Mouse (Mus musculus) gastrocnemius, postnatal 14 days (tissue): ENCODE measurements around the gene Aldh1a3. TPM values are rescaled to one million over a fixed set of nuclear protein-coding genes. Genes with fewer than 3 reads are reported as not detected.

Experiments used
- DNase-seq: peaks from one replicate; pipeline ENCODE4 v3.0.0; 2021; ENCODE audit warnings: mixed read lengths
- intact Hi-C: fragments of 180-260 bp; cut with DNase I; formaldehyde crosslinking; loops from one replicate; pipeline ENCODE4 v1.15.1; 2025; ENCODE audit warnings: low total_unique reads
- total RNA-seq, 2 experiments: library from RNA; stranded (reverse); gene quantifications; 2 replicates each; pipeline ENCODE4 v1.2.3; 2021

Gene Aldh1a3
- total RNA-seq, 2 experiments from 2014 or later, result 2.1 to 6.0 TPM

DNA sequence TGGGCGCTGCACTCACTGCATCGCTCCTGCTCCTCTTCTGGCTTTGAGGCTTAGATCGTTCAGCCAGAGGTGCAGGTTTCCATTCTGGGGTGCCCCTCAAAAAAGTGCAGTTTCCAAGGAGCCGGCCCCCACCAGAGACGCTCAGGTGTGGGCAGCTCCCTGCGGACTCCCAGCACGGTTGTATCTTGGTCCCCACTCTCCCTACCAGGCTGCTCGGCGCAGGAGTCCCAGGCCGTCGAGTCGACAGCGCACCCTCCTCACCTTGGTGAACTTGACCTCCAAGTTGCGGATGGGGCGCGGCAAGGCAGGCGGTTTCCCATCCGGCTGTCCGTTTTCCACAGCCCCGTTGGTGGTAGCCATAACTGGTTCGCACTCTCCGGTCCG is 272 bp downstream of the Aldh1a3 start:
- DNase-seq, result no peak
- intact Hi-C loops, result no loop called here

DNA sequence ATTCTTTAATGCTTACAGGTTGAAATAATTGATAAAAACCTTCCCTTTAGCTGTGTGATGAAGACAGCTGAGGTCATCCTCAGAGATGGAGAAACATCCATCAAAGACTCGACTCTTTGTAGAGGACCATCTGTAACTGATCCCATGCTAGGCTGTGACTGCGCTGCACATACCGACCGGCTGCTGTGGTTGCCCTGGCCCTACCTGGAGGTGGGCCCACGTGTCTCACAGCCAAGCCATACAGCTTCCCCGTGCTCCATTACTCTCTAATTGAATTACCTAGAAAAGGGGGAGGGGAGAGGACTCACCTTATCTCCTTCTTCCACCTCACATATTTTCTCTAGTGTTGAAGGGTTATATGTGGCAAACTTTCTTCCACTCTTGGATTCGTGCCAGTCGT is 5.4 kb downstream of the Aldh1a3 start:
- intact Hi-C loops, result no loop called here
- DNase-seq, result no peak

DNA sequence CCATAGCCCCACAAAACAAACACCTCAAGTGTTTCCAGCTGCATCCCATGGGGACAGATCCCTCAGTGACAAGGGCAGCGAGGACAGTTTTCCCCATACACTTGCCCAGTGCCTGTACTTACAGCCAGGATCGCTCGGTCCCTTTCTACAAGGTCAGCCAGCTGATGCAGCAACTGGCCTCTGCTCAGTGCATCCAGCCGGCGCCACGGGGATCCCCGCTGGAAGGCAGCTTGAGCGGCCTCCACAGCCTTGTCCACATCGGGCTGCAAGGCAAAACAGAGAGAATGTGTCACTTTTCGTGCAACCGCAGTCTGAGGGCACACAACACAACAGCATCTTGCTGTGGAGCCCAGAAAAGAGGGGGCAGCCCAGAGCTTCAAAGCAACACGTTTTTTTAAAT is 8.3 kb downstream of the Aldh1a3 start:
- DNase-seq, result no peak
- intact Hi-C loops, result loop anchor here (5.0 kb wide), 1 partner anchor 238 kb away; no protein-coding TSS in a partner anchor

DNA sequence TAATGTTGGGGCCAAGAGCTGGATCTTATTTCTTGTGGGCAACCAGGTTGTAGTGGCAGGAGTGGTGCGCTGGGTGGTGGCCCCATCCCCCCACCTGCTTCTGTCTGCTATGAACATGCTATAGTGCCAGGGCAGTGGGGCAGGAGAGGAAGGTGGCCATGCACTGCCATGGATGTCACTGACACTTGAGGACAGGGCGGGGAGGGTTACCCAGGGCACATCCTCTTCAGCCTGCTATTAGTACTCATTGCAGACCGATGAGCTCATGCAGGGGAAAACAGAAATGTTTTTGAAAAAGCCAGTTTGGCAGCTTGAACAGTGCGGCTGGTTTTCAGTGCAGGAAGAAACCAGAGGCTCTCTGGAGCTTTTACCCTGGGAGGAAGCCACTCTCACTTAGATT is 10.5 kb downstream of the Aldh1a3 start:
- no peak for DNase-seq

DNA sequence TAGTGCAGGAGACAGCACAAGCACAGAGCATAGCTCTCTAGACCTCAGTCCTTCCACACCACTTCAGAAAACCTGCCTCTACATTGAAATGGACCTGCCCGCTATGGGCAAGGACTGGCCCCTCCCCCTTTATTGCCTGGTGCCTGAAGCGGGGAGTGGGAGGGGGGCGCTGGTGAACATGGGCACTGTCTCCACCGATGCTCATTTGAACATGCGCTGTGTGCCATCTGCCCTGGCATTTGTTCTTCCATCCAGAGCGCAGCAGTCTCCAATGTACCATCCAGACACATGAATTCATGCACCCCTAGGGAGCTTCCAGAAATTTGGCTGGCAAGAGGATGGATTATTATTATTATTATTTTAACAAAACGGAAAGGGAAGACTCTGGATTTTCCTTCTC is 14.2 kb downstream of the Aldh1a3 start:
- intact Hi-C loops, result no loop called here
- no peak for DNase-seq

More for the DNA sequence above, 10.5 kb downstream of the Aldh1a3 start:
- intact Hi-C loops, result loop anchor here (5.0 kb wide), 1 partner anchor 240 kb away; no protein-coding TSS in a partner anchor

DNA sequence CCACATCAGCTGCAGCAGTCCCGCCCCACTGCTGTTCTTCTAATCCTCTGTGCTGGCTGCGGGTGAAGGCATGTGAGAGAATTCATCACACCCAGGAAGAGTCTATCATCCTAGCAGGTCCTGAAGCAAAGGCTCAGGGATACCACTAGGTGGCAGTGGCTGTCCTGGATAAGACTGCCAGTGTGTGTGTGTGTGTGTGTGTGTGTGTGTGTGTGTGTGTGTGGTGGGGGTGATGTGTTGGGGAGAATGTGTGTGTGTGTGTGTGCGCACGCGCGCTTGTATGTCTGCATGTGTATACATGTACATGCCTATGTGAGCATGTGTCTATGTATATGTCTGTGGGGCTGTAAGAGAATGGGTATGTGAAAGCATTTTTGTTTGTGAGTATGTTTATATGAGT is 17.9 kb downstream of the Aldh1a3 start:
- peak; percentile 32 for DNase-seq
- intact Hi-C loops, result no loop called here

DNA sequence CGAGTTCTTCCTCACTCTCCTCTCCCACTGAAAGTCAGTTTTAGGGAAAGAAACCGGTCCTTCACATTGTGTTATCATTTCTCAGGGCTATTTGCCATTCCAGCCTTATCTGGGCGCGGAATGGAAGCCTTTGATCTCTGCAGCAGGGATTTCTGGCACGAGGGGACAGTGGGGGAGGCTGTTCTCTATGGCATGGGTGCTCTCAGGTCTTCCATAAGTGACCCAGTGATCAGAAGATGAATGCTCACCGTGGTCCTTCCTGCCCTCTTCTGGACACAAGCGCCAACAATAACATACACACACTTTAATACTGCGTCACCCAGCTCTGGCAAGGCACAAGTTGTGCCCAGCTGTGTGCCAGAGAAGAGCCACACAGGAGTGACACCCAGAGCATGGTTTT is 20.3 kb downstream of the Aldh1a3 start:
- no peak for DNase-seq
- intact Hi-C loops, result no loop called here

DNA sequence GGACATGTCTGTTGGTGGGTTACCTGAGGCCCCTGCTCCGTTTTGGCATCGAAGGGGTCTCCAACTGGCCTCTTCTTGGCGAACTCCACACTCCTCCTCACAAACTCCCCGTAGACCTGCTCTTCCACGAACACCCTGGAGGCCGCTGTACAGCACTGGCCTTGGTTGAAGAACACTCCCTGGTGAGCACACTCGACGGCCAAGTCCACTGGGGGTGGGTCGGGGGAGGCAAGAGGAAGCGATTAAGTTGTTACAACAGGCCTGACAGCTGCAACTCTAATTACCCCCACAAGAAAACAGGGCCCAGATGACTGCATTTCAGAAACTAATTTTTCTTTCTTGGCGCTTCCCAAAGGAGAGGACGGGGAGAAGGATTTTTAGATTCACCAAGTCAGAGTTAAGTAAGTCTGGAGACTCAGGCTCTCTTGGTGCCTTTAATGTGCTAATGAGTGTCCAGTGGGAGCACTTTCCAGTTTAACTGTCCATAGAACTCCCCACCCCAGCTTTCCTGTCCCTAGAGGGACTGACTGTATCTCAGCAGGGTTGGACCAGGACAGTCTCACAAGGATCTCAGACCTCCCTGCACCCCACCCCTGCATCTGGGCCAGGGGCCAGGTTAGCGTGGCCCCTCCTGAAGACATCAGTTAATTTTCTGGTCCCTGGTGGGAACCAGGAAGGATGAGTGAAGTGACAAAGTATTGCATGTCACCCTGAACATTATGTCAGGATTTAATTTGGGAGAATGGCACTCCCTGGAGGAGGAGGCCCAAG is 21.2 kb downstream of the Aldh1a3 start:
- peak; percentile 49 for DNase-seq
- intact Hi-C loops, result no loop called here

DNA sequence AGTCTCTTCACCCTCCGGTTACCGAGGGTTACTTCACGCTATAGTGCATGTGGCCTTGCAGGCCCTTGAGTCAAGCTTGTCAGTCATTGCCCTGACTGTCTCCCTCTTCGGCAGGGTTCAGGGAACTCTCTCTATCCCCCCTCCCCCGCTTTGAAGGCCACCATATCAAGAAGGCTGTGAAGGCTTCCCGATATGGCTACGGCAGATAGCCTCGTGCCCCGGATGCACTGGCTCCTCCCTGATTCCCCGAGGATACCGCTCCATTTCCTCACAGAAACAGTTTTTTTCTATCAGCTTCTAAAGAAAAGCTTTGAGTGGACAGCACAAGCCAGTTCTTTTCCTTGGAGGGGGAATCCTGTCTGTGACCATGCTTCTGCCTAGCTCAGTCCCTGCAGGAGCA is 21.8 kb downstream of the Aldh1a3 start:
- no peak for DNase-seq
- intact Hi-C loops, result no loop called here

DNA sequence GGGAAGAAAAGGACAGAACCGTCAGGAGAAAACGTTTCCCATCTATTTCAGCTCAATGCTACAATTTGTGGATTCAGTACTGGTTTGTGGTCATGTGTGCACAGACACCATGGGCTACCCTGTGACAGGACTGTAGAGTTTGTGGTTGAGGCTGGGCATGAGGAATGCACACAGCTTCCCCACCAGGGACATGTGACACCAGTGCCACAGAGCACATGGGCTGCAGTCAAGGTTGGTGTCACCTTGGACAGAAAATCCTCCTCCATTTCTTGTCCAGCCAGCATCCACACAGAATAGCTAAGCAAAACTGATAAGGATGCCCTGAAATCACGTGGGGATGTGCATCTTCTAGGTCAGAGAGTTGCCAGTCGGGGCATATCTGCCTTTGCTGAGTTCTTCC is 22.5 kb downstream of the Aldh1a3 start:
- intact Hi-C loops, result no loop called here
- DNase-seq, result no peak

DNA sequence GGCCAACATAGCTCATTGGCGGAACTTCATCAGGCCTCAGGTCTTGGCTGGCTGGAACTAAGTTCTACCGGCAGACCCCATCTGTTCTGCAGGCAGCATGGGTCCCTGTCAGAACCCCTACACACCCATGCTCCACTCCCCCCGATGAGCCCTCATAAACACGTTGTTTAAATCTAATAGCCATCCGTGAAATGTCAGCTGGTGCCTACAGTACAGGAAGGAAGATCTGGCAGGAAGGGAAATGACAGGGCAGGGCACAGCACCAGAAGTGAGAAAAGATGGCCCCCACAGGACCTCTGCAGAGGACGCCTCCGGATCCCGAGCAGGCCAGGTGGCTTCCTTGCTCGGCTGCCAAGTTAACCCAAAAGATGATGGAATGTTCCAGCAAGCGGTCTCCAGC is 23.2 kb downstream of the Aldh1a3 start:
- intact Hi-C loops, result no loop called here
- DNase-seq, result no peak

DNA sequence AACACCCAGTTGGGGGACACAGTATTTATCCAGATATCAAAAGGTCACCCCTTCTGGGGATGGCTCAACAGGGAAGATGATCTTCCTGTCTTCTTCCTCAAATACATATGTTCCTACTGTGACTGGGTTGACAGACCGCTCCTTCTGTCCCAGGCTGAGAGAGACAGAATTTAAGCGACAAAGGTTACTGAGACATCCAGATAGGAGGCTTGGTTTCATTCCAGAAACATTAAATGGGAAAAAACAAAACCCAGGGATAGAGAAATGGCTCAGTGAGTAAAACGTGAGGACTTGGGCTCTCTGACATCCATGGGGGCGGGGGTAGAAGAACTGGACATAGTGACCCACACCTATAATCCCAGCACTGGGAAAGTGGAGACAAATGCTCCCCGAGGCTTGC is 24.4 kb downstream of the Aldh1a3 start:
- DNase-seq, result no peak
- intact Hi-C loops, result no loop called here

DNA sequence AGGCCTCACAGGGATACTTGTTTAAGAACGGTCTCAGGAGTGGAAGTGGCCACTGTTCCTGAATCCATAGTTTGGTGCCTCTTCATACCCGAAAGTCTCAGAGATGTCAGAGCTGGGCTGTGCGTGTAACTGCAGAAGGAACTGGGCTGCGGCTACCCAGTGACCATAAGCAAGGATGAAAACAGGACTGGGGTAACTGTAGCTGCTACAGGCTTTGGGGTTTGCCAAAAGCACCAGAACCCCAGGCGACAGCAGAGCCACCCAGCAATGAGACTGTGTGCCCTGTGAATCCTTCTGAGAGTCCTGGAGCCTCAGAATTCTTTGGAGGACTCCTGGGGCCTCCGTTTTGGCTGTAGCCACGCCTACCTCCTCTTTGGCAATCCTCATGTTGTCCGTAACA is 25.7 kb downstream of the Aldh1a3 start:
- intact Hi-C loops, result no loop called here
- DNase-seq, result no peak

DNA sequence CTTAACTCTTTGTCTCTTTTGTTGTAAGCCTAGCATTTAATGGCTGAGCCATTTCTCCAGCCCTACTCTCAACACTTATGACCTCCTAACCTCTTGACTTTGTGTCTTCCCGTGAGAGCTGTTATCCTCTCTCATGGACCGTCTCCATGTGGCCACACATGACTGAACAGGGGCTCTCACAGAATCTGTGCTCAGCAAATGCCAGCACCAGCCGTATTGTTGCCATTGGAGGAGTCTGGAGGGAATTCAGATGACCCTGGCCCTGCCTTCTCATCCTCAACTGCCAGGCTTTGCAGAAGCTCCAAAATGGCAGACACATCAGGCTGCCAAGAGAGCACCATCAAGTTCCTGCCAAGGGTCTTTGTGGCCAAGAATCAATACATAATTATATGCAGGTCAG is 30.0 kb downstream of the Aldh1a3 start:
- intact Hi-C loops, result loop anchor here (5.0 kb wide), 1 partner anchor 295 kb away; no protein-coding TSS in a partner anchor
- DNase-seq, result no peak

DNA sequence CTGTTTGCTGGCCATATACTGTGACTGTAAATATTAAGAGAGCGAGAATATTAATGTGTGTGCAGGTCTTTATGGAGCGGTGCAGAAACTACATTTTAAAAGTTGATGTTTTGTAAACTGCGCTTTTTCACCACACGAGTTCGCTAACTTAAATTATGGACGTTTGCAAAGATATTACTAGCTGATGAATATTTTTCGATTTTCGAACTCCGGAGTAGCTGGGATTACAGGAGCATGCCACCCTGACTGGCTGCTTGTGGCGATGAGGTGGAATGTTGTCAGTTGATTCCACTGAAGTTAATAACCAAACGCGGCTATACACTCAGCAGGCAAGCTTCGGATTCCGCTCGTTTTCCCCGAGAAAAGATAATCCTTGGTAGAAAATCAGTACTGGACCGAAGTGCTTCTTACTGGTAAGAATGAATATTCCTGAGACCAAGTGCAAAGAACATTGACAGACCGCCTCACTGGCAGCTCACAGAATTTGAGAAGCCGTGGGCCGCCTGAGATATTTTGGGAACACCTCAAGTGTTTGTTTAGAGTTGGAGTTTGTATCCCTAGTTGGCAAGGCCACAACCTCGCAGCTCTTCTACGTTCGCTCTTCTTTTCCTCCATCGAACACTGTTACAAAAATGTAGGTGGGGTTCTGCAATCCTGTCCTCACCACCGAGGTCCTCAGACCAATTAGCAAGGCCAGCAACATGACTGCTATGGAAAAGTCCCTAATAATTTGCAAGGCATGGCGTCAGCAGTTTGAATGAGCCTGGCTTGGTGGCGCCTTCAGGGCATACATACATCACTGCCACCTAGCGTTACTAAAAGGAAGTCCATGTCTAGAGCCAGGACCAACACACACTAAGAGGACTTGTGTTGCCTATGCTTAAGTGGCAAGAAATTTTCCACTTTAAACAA is 38.4 kb downstream of the Aldh1a3 start:
- intact Hi-C loops, result loop anchor here (2.0 kb wide), 1 partner anchor 80 kb away; no protein-coding TSS in a partner anchor
- peak; percentile 60 for DNase-seq

DNA sequence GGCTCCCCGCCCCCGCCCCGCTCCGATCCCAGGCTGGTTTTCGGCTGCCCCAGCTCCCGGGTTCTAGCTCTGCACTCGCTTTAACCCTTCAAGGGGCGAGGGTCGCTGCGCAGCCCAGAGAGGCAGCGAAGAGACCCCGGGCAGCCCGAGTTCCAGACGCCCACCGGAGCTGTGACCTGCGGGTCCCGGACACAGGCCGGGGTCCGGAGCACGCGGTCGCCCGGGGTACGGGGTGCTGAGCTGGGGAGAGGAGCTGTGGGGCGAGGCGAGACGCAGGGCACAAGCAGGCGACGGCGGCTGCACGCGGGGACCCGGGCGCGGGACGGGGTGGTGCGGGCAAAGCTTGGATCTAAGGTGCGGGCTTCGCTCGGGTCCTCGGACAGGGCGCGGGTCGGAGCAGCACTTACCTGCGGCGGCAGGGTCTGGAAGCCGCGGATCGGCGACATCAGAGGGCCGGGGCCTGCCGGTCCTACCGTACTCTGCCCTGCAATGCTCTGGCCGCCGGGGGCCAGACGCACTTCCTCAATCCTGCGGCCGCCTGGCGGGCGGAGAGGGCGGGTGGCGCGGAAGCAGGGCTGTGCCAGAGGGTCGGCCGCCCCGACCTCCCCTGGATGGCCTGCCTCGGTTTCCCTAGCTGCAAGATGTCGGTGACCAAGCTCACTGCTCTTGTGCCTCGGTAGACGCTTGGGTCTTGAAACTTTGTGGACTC is 39.4 kb downstream of the Aldh1a3 start, which contains the start of gene Lrrk1:
Gene Lrrk1 (minus strand): TSS at position 538 of the 709 bp plus-strand sequence.
- peak; percentile 48 for DNase-seq
- intact Hi-C loops, result loop anchor here (2.0 kb wide), 1 partner anchor 79 kb away; no protein-coding TSS in a partner anchor

DNA sequence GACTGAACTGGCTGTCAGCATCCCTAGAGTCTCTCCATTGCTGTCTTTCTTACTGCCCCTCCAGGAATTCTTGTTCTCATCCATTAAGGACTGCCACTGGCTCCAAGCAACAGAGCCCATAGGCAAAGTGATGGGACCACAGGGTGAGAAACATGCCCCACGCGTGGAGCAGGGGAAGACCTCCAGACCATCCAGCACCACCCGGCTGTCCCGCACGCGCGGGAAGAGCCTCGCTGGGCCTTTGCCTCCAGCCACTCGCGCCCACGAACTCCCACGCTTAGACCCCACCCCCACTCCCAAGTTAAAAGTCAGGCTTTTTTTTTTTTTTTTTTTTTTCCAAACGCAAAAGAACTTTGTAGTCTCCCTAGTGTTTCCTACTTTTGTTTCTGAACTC is 39.9 kb downstream of the Aldh1a3 start:
- intact Hi-C loops, result no loop called here
- no peak for DNase-seq

DNA sequence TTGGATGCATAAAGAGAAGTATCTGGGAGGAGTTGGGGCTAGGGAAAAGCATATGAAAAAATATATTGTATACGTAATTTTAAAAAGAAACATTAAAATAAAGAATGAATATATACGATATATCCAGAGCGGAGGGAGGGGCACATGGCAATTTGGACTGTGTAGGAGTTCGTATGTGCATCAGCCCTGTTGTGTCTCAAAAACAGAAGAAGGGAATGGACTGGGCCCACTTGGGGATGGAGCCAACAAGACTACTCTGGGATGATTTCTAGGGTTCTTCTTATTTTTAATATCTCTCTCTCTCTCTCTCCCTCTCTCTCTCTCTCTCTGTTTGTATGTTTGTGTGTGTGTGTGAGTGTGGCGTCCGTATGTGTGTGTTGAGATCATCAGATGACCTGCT is 40.9 kb downstream of the Aldh1a3 start:
- intact Hi-C loops, result no loop called here

DNA sequence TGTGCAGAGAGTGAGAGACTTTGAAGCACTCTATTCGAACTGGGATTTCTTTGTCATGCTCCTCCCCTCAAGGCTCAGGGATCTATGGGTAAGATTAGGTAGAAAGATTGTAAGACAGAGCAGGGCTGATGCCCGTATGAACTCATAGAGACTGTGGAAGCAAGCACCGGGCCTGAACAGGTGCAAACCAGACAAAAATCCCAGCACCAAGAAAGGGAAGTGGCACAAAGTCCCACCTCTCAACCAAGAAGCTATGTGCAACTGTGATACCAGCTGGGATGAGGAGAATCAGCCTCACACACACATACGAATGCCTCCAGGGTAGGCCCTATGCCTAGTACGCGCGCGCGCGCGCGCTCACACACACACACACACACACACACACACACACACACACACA is 41.5 kb downstream of the Aldh1a3 start:
- intact Hi-C loops, result no loop called here
- DNase-seq, result no peak

More for the DNA sequence above, 40.9 kb downstream of the Aldh1a3 start:
- DNase-seq, result no peak

DNA sequence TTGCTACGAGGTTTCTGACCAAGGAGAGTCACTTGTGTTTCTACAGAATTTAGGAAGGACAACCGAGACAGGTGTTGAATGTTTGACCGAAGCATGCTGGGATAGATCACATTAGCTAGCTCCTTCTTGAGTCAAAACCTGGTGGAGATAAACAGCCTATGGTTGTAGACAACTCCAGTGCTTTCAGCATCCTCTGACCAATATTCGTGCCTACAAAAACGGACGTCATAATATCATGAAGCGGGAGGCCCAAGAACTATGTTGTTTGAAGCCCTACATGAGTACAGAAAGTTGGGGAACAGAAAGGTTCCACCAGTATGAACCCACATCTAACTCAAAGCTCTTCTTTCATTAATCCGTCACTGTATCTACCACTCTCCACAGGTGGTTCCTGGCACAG is 42.4 kb downstream of the Aldh1a3 start:
- no peak for DNase-seq
- intact Hi-C loops, result no loop called here
